Mouse (Mus musculus) gastrocnemius, adult 2 months (tissue): ENCODE measurements around the gene Bcas3. TPM values are rescaled to one million over a fixed set of nuclear protein-coding genes. Genes with fewer than 3 reads are reported as not detected.
A peak's percentile ranks its signal among the peaks of the same experiment; 100 is the strongest.

Experiments
- DNase-seq: peaks from one replicate; pipeline ENCODE4 v3.0.0; 2022
- H3K27ac ChIP-seq: fragments of 200-600 bp; 2 replicates; pipeline ENCODE4 v1.8.1; 2022; ENCODE audit warnings: mild to moderate bottlenecking
- H3K4me3 ChIP-seq: fragments of 200-600 bp; 2 replicates; pipeline ENCODE4 v1.8.1; 2022; ENCODE audit warnings: mild to moderate bottlenecking, moderate library complexity
- CTCF ChIP-seq: fragments of 200-600 bp; IDR thresholded peaks from 2 replicates; pipeline ENCODE4 v1.8.1; 2022; ENCODE audit warnings: antibody characterized with exemption, mild to moderate bottlenecking, moderate library complexity
- intact Hi-C: fragments of 180-260 bp; cut with DNase I; formaldehyde crosslinking; loops from one replicate; pipeline ENCODE4 v1.15.1; 2025
- total RNA-seq, 2 experiments: library from RNA; stranded (reverse); gene quantifications; 2 replicates each; pipeline ENCODE4 v1.2.3; 2021

The Bcas3 gene
- total RNA-seq, 2 experiments from 2014 or later: 39.6 to 46.6 TPM

GRCm38 (mm10) chr11:85577816-85578645 lies 225.1 kb downstream of the Bcas3 start:
- no peak overlapping the region for H3K4me3 ChIP-seq
- H3K27ac ChIP-seq: no peak overlapping the region
- intact Hi-C loops: no loop called here
- DNase-seq: no peak
- TF ChIP-seq CTCF: no peak

- TF ChIP-seq CTCF: no peak
- DNase-seq: no peak
- Histone ChIP-seq H3K4me3 (no peak overlapping the region), H3K27ac (no peak overlapping the region)
- intact Hi-C loops: no loop called here
These were observed 231.1 kb downstream of the Bcas3 start for GRCm38 (mm10) chr11:85584086-85584485.

DNA sequence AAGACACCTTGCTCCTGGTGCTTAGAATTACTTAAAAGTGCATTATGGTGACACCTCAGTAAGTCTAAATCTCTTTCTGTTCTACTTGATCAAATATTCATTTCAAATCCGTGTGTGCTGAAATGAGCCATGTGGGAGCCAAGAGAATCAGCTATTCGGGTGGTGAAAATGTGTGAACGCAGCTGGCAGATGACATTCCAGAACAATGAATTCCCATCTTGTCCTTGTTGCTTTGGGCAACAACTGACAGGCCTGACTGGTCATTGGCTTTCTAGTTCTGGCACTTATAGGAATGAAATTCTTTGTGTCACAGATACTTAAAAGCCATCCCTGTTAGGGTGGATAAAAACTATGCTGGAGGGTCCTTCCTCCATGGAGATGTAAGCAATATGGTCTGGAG lies 240.7 kb downstream of the Bcas3 start:
- TF ChIP-seq CTCF: no peak
- intact Hi-C loops: no loop called here
- no peak overlapping the region for H3K27ac ChIP-seq
- no peak for DNase-seq
- H3K4me3 ChIP-seq: no peak overlapping the region

DNA sequence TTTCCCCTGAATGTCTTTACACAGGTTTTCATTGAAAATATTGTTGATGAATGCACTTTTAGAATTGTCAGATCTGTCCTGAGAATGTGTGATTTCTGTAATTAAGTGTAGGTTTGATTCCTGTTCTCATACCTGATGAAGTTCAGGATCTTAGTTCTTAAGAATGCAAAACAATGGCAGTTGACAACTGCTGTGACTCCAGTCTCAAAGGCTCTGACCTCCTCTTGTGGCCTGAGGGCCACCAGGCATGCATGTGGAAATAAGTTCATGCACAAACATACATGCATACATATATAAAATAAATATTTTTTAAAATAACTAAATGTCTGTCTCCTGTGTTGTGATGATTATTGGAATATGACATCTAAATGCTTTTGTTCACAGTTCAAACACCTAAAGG lies 246.3 kb downstream of the Bcas3 start:
- no peak for TF ChIP-seq CTCF
- intact Hi-C loops: no loop called here

GRCm38 (mm10) chr11:85603546-85604322 lies 250.8 kb downstream of the Bcas3 start:
- no peak for DNase-seq
- Histone ChIP-seq H3K4me3 (no peak overlapping the region), H3K27ac (no peak overlapping the region)
- intact Hi-C loops: no loop called here
- no peak for TF ChIP-seq CTCF

More for the DNA sequence above, 246.3 kb downstream of the Bcas3 start:
- no peak for DNase-seq
- H3K4me3 ChIP-seq: no peak overlapping the region
- H3K27ac ChIP-seq: no peak overlapping the region

GRCm38 (mm10) chr11:85609303-85609940 lies 256.5 kb downstream of the Bcas3 start:
- Histone ChIP-seq H3K4me3 (no peak overlapping the region), H3K27ac (peak overlapping the region; percentile 6; the same call in 1 of the 2 replicates)
- intact Hi-C loops: no loop called here
- DNase-seq: no peak
- TF ChIP-seq CTCF: no peak

DNA sequence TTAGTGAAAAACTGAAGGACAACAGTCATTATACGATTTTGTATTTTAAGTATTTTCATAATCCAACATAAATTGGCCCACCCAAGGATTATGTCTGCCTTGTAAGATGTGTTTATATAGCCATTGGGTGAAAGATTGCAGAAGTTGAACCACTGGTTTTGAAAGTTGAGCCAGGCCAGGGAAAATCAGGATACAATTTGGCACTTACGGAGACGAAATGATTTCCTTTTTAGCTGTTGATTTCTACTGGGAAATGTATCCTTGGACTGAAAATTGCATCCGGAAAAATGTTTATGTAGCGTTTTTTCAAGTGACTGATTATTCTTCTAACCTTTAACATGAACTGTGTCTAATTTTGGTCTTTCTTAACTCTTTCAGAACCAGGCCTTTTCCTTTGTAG lies 260.1 kb downstream of the Bcas3 start:
- intact Hi-C loops: no loop called here
- no peak for TF ChIP-seq CTCF
- DNase-seq: no peak
- Histone ChIP-seq H3K27ac (no peak overlapping the region), H3K4me3 (no peak overlapping the region)

- H3K4me3 ChIP-seq: no peak overlapping the region
- no peak for DNase-seq
- TF ChIP-seq CTCF: no peak
- intact Hi-C loops: no loop called here
- H3K27ac ChIP-seq: no peak overlapping the region
These were observed 260.6 kb downstream of the Bcas3 start for GRCm38 (mm10) chr11:85613586-85613985.

DNA sequence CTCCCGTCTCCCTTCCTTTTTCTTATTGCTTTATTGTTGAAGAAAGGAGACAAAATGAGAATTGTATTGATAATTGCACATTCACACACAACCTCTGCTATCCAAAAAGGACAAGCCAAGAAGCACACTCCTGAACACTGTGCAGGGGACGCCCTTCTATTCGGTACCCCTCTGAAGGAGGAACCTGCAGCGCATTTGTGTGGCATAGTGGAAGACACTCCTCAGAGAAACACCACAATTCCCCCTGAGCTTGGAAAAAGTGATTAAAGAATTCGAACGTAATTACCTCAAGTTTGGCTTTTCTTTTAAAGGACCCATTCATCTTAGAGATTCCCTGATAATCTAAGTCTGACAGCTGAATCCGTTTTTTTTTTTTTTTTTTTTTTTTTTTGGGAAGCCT lies 261.5 kb downstream of the Bcas3 start:
- no peak for DNase-seq
- Histone ChIP-seq H3K27ac (no peak overlapping the region), H3K4me3 (no peak overlapping the region)
- intact Hi-C loops: no loop called here
- TF ChIP-seq CTCF: no peak

DNA sequence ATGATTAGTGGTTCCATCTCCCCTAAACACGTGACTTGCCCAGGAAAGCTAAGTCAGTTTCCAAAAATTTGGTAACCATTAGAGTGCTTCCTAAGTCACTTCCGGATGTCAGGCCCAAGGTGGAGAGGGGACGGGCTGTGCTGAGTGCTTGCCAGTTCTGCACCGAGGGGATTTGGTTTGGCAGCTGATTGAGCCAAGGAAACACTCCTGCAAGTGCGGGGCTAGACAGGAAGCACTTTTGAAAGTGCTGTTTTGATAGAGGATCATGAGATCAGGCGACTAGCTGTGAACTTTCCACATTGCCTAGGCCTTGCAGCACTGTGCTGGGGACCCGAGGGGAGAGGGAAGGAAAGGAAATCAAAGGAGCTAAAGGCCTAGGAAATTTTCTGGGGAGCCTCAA lies 262.5 kb downstream of the Bcas3 start:
- peak; percentile 69 for DNase-seq
- TF ChIP-seq CTCF: no peak
- intact Hi-C loops: no loop called here
- Histone ChIP-seq H3K4me3 (no peak overlapping the region), H3K27ac (peak overlapping the region; percentile 51)

GRCm38 (mm10) chr11:85621486-85621885 lies 268.5 kb downstream of the Bcas3 start:
- no peak for DNase-seq
- no peak for TF ChIP-seq CTCF
- Histone ChIP-seq H3K27ac (no peak overlapping the region), H3K4me3 (no peak overlapping the region)
- intact Hi-C loops: no loop called here

DNA sequence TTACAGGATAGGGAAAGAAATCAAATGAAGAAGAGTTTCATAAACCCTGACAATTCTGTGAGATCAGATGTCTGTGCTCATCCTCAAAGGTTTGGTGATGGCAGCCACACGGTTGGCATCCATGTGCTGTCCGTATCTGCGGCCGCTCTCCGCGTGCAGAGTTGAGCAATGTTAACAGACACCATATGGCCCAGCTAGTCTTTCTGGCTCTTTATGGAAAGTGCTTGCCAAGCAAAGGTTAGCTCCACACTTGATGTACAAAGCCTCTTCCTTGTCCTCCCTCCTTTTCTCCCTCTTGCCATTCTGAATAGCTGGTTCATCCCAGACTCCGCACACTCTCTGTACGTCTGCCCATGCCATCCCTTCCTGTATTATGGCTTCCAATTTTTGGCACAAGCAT lies 269.0 kb downstream of the Bcas3 start:
- Histone ChIP-seq H3K4me3 (no peak overlapping the region), H3K27ac (no peak overlapping the region)
- intact Hi-C loops: no loop called here
- no peak for DNase-seq
- TF ChIP-seq CTCF: no peak

DNA sequence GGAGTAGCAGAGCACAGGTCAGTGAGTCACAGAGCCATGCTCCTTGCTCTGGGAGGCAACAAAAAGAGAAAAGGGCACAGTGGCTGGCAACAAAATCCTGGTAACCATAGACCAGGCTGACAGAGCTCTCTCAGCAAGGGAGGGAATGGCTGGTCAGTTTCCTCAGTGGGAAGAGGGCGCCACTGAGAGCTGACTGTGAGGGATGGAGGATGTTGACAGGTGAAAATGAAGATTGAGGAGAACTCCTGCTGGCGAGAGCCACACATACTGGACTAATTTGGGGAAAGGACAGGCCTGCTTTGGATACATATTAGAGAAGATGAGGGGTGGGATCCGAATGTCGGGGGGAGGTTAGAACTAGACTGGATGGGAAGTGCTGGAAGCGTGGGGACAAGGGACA lies 272.2 kb downstream of the Bcas3 start:
- H3K27ac ChIP-seq: no peak overlapping the region
- H3K4me3 ChIP-seq: no peak overlapping the region
- TF ChIP-seq CTCF: no peak
- intact Hi-C loops: no loop called here
- DNase-seq: no peak
